Mouse (Mus musculus) midbrain, embryonic 14.5 days (tissue): ENCODE data around the gene Rrm2. TPM values are rescaled to one million over a fixed set of nuclear protein-coding genes. Genes with fewer than 3 reads are reported as not detected.
"Not testable (repeated sequence)": the region's sequence is repeated elsewhere in the genome, so short reads cannot be mapped to it uniquely, and the experiment has no call there.

ENCODE experiments used
- ATAC-seq: fragments of 200-750 bp; cut with Nextera tagmentation; 2 replicates; pipeline ENCODE4 v1.8.0; 2017; ENCODE audit warnings: moderate number of reproducible peaks, moderate library complexity; ENCODE audit not compliant: low FRiP score, low TSS enrichment
- DNase-seq: peaks from one replicate; pipeline ENCODE4 v3.0.0-alpha.2; 2015
- H3K27ac ChIP-seq: fragments of 300-500 bp; sonication (generic); replicated peaks from 2 replicates; pipeline ENCODE4 v1.5.1; 2014; ENCODE audit warnings: mild to moderate bottlenecking, low read depth, low read length, moderate library complexity
- H3K27me3 ChIP-seq: fragments of 300-500 bp; sonication (generic); 2 replicates; pipeline ENCODE4 v1.6.1; 2014; ENCODE audit warnings: low read length, control low read depth, mixed read lengths; ENCODE audit not compliant: control insufficient read depth, insufficient read depth
- H3K36me3 ChIP-seq: fragments of 300-500 bp; sonication (generic); 2 replicates; pipeline ENCODE4 v1.6.1; 2014; ENCODE audit warnings: low read length, control low read depth; ENCODE audit not compliant: control insufficient read depth, insufficient read depth
- H3K4me1 ChIP-seq: fragments of 300-500 bp; sonication (generic); 2 replicates; pipeline ENCODE4 v1.6.1; 2014; ENCODE audit warnings: mild to moderate bottlenecking, antibody characterized with exemption, low read length, control low read depth; ENCODE audit not compliant: control insufficient read depth, insufficient read depth
- H3K4me2 ChIP-seq: fragments of 300-500 bp; sonication (generic); 2 replicates; pipeline ENCODE4 v1.6.1; 2014; ENCODE audit warnings: mild to moderate bottlenecking, low read length, moderate library complexity
- H3K4me3 ChIP-seq: fragments of 300-500 bp; sonication (generic); replicated peaks from 2 replicates; pipeline ENCODE4 v1.5.1; 2014; ENCODE audit warnings: low read depth, low read length
- H3K9ac ChIP-seq: fragments of 300-500 bp; sonication (generic); replicated peaks from 2 replicates; pipeline ENCODE4 v1.6.1; 2014; ENCODE audit warnings: mild to moderate bottlenecking, low read length, moderate library complexity
- H3K9me3 ChIP-seq: fragments of 300-500 bp; sonication (generic); 2 replicates; pipeline ENCODE4 v1.6.1; 2016; ENCODE audit warnings: low read length, control low read depth, mixed read lengths; ENCODE audit not compliant: control insufficient read depth
- WGBS: fragments of 180-500 bp; shearing (Covaris S2); extraction: QIAGEN DNeasy Blood & Tissue Kit; methylation state at CpG from one replicate; pipeline ENCODE4 v1.1.7; 2014; 5-methylcytosine and 5-hydroxymethylcytosine counted together
- polyA plus RNA-seq: library from polyadenylated mRNA; unstranded; fragments of >200 nt; fragmentation: Nextera tagmentation; extraction: Ambion mirVana; gene quantifications from 2 replicates; pipeline ENCODE4 v1.2.1, GENCODE M21; 2014

The Rrm2 gene
- polyA plus RNA-seq, 1 experiment from 2014 or later: 62.6 TPM

DNA sequence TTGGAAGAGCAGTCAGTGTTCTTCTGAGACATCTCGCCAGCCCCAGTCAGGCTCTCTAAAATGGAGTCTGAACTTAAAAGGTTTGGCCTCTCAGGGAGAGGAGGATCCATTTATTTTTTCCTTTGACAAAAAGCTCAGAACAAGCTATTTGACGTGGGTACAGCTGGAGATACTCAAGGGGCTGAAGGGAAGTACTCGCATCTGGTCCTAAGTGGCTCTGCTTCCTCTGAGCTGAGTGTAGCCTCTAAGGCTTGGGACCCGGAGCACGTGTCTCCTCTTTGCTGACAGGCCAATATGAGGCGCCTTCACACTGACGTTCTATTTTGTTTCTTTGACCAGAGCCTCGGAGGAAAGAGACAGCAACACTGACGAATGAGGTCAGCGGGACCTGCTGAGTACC lies 8.5 kb upstream of the Rrm2 start:
- H3K4me3 ChIP-seq: no peak overlapping the region
- no peak overlapping the region for H3K9ac ChIP-seq
- no peak overlapping the region for H3K4me2 ChIP-seq
- ATAC-seq (no peak), DNase-seq (no peak)
- H3K4me1 ChIP-seq: no peaks in the 10 kb centered on the region
- H3K9me3 ChIP-seq: no peaks in the 10 kb centered on the region
- WGBS: 86% methylated on average over 10 of the region's 10 CpGs
- no peaks in the 10 kb centered on the region for H3K27me3 ChIP-seq
- H3K27ac ChIP-seq: no peak overlapping the region
- no peaks in the 10 kb centered on the region for H3K36me3 ChIP-seq

DNA sequence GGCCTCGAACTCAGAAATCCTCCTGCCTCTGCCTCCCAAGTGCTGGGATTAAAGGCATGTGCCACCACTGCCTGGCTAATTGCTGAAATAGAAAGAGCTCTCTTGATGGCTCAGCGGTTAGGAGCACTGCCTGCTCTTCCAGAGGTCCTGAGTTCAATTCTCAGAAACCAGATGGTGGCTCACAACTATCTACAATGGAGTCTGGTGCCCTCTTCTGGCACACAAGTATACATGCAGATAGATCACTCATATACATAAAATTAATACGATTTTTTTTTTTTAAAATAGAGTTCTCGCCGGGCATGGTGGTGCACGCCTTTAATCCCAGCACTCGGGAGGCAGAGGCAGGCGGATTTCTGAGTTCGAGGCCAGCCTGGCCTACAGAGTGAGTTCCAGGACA lies 6.4 kb upstream of the Rrm2 start:
- not testable (repeated sequence) for H3K4me1 ChIP-seq, H3K27me3 ChIP-seq, H3K27ac ChIP-seq, DNase-seq, H3K9me3 ChIP-seq, H3K36me3 ChIP-seq, H3K4me2 ChIP-seq, H3K4me3 ChIP-seq, H3K9ac ChIP-seq, ATAC-seq
- 93% methylated on average over 9 of the region's 9 CpGs for whole genome bisulfite sequencing

DNA sequence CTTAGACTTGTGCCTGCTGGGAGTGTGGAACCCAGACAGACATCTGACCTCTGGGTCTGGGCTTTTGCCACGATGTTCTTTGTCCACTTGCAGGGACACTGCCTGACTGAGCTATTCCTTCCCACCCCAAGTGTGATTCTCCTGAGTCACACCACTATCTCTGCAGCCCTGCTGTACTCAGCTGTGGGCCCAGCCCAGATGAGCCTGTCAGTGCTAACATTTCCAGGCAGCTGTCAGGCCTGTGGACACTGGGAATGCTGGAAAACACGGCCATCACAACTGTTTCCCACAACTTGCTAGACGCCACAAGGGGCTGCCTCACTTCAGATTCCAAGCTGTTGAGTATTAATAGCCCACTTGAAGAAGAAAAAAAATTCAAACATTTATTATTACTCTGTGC lies 5.0 kb upstream of the Rrm2 start:
- Histone ChIP-seq H3K36me3 (no peaks in the 10 kb centered on the region), H3K4me2 (no peak overlapping the region), H3K27me3 (peaks cover 6% of the 10 kb centered on the region; the same call in 1 of the 2 replicates), H3K9ac (no peak overlapping the region), H3K4me3 (no peak overlapping the region), H3K27ac (no peak overlapping the region), H3K4me1 (peaks cover 7% of the 10 kb centered on the region), H3K9me3 (no peaks in the 10 kb centered on the region)
- ATAC-seq: no peak
- no peak for DNase-seq
- WGBS: 86% methylated on average over 3 of the region's 3 CpGs

DNA sequence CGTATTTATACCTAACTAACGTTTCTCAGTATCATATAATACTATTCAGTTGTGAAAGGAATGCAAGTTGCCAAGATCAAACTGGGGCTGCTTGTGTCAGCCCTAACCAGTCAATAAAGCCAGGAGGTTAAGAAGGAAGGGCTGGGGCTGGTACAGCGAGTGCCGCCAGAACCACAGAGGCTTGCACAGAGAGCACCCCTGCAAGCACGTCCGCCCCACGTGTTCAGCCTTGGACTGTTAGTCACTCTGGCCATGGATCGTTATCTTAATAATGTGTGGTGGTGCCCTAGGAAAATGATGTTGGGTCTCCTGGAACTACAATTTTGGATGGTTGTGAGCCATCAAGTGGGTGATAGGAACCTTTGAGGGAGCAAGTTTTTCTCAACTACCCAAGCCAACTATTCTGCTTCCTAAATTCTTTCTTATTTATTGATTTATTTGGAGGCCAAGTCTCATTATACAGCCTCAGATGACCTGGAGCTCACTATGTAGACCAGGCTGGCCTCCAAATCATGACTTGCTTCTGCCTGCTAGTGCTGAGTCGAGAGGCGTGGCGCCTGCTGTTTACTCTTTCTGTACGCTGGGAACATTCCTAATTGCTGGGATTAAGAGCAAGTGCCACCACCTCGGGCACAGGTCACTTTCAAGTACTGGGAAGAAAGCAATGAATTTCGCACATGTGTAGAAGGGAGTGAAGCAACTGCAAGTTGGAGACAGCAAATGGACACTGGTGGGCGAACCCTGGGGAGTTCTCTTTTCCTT lies 2.4 kb upstream of the Rrm2 start:
- peaks cover 11% of the 10 kb centered on the region for H3K4me1 ChIP-seq
- ATAC-seq (no peak), DNase-seq (no peak)
- H3K9ac ChIP-seq: no peak overlapping the region
- no peak overlapping the region for H3K4me2 ChIP-seq
- H3K9me3 ChIP-seq: no peaks in the 10 kb centered on the region
- peaks cover 6% of the 10 kb centered on the region; the same call in 1 of the 2 replicates for H3K27me3 ChIP-seq
- no peak overlapping the region for H3K27ac ChIP-seq
- WGBS: 86% methylated on average over 15 of the region's 15 CpGs
- no peaks in the 10 kb centered on the region for H3K36me3 ChIP-seq
- H3K4me3 ChIP-seq: no peak overlapping the region

DNA sequence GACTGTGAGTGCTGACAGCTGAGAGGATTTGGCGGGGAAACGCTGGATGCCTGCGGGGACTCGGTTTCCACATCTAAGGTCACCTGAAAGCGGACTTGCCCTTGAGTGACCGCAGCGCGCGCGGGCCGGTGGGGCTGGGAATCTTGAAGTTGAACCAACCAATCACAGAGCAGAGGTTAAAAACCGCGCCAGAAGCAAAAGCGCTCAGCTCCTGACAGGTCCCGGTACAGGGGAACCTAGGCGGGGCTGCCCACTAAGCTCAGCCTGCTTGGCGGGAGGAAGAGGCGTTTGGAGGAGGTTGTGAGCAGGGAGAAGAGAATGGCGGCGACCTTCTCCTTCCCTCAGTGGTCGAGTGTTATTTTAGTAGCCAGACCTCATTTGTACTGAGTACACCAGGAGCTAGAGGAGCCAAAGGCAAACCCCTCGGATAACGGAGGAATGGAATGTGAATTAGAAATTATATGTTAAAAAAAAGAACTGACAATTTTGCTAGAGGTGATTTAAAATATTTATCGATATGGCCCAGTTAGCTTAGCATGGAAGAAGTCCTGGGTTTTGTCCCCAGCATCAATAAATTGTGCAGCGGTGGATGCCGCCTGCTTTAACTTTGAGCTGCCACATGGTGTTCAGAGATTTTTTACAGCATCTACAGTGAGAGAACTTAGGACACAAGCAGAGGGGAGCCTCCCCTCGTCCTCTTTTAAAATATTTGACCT lies 1.1 kb upstream of the Rrm2 start:
- H3K36me3 ChIP-seq: no peaks in the 10 kb centered on the region
- ATAC-seq: no peak
- peaks cover 6% of the 10 kb centered on the region; the same call in 1 of the 2 replicates for H3K27me3 ChIP-seq
- under 1% methylated on average over 27 of the region's 27 CpGs for WGBS
- H3K9ac ChIP-seq: no peak overlapping the region
- no peak overlapping the region for H3K27ac ChIP-seq
- H3K4me1 ChIP-seq: peaks cover 11% of the 10 kb centered on the region
- peak overlapping the region; percentile 87 for H3K4me3 ChIP-seq
- H3K9me3 ChIP-seq: no peaks in the 10 kb centered on the region
- peak overlapping the region; percentile 81 for H3K4me2 ChIP-seq
- DNase-seq: peak; percentile 40

DNA sequence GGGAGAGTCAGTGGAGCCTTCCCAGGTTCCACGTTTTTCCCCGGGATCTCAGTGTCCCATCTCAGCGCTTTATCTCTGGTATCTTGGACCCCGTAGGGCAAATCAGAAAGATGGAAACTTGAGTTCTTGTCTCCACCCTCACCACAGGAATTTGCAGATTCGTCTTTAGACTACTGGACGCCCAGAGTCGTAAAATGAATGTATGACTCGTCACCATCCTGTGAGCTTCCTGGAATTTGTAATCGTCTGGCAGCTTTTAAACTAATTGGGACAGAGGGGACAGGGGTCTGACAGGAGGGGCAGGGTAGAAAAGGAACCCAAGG lies 600 bp upstream of the Rrm2 start:
- Histone ChIP-seq H3K4me3 (peak overlapping the region; percentile 87), H3K9ac (no peak overlapping the region), H3K36me3 (0 out of 2 replicates have a peak, but pooled peaks cover under 1% of the 10 kb centered on the region), H3K27me3 (peaks cover 6% of the 10 kb centered on the region; the same call in 1 of the 2 replicates), H3K9me3 (no peaks in the 10 kb centered on the region), H3K27ac (no peak overlapping the region), H3K4me2 (peak overlapping the region; percentile 81), H3K4me1 (peaks cover 11% of the 10 kb centered on the region)
- 0% methylated on average over 9 of the region's 9 CpGs for WGBS
- DNase-seq (no peak), ATAC-seq (no peak)

DNA sequence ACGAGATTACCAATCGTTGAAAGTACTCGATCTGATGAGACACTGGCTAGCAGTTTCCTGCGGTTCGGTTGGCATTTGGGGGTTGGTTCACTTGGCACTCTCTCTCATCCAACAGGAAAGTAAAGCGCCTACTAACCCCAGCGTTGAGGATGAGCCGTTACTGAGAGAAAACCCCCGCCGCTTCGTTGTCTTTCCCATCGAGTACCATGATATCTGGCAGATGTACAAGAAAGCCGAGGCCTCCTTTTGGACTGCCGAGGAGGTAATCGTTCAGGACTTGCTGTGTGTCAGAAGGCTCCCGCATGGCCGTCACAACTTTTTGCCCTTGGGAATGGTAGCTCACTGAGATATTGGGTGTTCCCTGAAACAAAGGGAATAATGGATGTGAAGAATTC lies 780 bp downstream of the Rrm2 start:
- Histone ChIP-seq H3K36me3 (0 out of 2 replicates have a peak, but pooled peaks cover 4% of the 10 kb centered on the region), H3K27me3 (peaks cover 6% of the 10 kb centered on the region; the same call in 1 of the 2 replicates), H3K4me3 (peak overlapping the region; percentile 87), H3K27ac (no peak overlapping the region), H3K4me2 (peak overlapping the region; percentile 81), H3K9me3 (no peaks in the 10 kb centered on the region), H3K4me1 (peaks cover 11% of the 10 kb centered on the region), H3K9ac (peak overlapping the region; percentile 75)
- 1% methylated on average over 17 of the region's 17 CpGs for WGBS
- no peak for DNase-seq
- ATAC-seq: no peak

DNA sequence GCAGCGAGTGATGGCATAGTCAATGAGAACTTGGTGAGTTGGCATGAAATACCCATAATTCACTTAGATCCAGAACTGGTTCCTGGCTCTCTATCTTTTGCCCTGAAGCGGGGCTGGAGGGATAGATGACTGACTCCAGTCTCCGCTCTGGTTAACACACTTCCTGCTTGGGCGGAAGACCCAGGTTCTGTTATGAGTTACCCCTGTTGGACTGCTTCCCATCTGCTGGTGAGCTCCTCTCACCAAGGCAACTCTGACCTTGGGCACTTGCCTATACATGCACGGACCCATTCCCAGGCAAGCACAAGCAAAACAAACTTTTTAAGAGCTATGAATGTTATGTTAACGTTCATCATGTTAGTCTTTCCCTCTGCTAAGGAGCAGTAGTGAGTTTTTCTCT lies 1.4 kb downstream of the Rrm2 start:
- Histone ChIP-seq H3K27ac (no peak overlapping the region), H3K4me1 (peaks cover 11% of the 10 kb centered on the region), H3K36me3 (0 out of 2 replicates have a peak, but pooled peaks cover 4% of the 10 kb centered on the region), H3K4me2 (peak overlapping the region; percentile 81), H3K9ac (peak overlapping the region; percentile 75; the same call in 1 of the 2 replicates), H3K27me3 (peaks cover 6% of the 10 kb centered on the region; the same call in 1 of the 2 replicates), H3K4me3 (peak overlapping the region; percentile 87), H3K9me3 (no peaks in the 10 kb centered on the region)
- ATAC-seq (no peak), DNase-seq (no peak)
- WGBS: 21% methylated on average over 6 of the region's 6 CpGs
